Mouse (Mus musculus) kidney, adult 2 months (tissue): ENCODE results near the gene 2610318N02Rik. TPM values are rescaled to one million over a fixed set of nuclear protein-coding genes. Genes with fewer than 3 reads are reported as not detected.

Experiments used
- DNase-seq: peaks from one replicate; pipeline ENCODE4 v3.0.0; 2021
- H3K27ac ChIP-seq: fragments of 200-500 bp; 2 replicates; pipeline ENCODE4 v1.5.1; 2012; ENCODE audit warnings: low read depth, low read length, control low read depth, inconsistent platforms; ENCODE audit not compliant: insufficient read depth
- H3K27me3 ChIP-seq: fragments of 200-500 bp; replicated peaks from 2 replicates; pipeline ENCODE4 v1.6.1; 2012; ENCODE audit warnings: mild to moderate bottlenecking, moderate library complexity, low read length, inconsistent platforms; ENCODE audit not compliant: control insufficient read depth, insufficient read depth
- H3K36me3 ChIP-seq: fragments of 200-500 bp; 2 replicates; pipeline ENCODE4 v1.6.1; 2012; ENCODE audit warnings: mild to moderate bottlenecking, moderate library complexity, low read length, inconsistent platforms; ENCODE audit not compliant: control insufficient read depth, insufficient read depth
- H3K4me1 ChIP-seq: fragments of 200-500 bp; 2 replicates; pipeline ENCODE4 v1.6.1; 2011; ENCODE audit warnings: low read length; ENCODE audit not compliant: control insufficient read depth, insufficient read depth
- H3K4me3 ChIP-seq: fragments of 200-500 bp; 2 replicates; pipeline ENCODE4 v1.5.1; 2011; ENCODE audit warnings: mild to moderate bottlenecking, low read depth, low read length, control low read depth; ENCODE audit not compliant: insufficient read depth
- CTCF ChIP-seq: fragments of 200-500 bp; conservative IDR thresholded peaks from 2 replicates; pipeline ENCODE4 v1.5.1; 2011; ENCODE audit warnings: low read depth, mild to moderate bottlenecking, control low read depth, low read length, moderate library complexity, mixed read lengths; ENCODE audit not compliant: insufficient read depth, insufficient read length
- POLR2A ChIP-seq: fragments of 200-500 bp; IDR thresholded peaks from one replicate; pipeline ENCODE4 v1.6.1; 2011; ENCODE audit warnings: low read depth, low read length, control low read depth
- WGBS: fragments of 180-500 bp; shearing (Covaris S2); methylation state at CpG from one replicate; pipeline ENCODE4 v1.1.7; 2018; 5-methylcytosine and 5-hydroxymethylcytosine counted together
- polyA plus RNA-seq: library from polyadenylated mRNA; depleted of rRNA; stranded (reverse); fragments of >200 nt; gene quantifications from 2 replicates; pipeline ENCODE4 v1.2.3, GENCODE M21; 2012; rRNA removed

The 2610318N02Rik gene
- polyA plus RNA-seq, 1 experiment, result 0.75 TPM

DNA sequence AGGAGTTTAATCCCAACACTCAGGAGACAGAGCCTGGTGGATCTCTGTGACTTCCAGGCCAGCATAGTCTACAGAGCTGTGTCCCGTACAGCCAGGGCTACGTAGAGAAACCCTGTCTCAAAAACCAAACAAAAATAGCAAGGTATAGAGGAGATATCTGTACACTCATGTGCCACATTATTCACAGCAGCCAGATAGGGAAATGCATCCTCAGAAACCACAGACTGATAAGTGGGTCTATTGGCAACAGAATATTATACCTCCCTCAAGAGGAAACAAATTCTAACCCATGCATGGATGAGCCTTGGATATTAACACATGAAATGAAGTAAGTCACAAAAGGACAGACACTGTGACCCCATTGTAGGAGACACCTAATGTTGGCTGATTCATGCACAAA is 57.4 kb downstream of the 2610318N02Rik start:
- H3K4me3 ChIP-seq, result no peak overlapping the region
- H3K27ac ChIP-seq, result no peak overlapping the region
- no peaks in the 10 kb centered on the region for H3K36me3 ChIP-seq
- no peak for DNase-seq
- TF ChIP-seq POLR2A (no peak), CTCF (no peak)
- no peaks in the 10 kb centered on the region for H3K4me1 ChIP-seq
- no peaks in the 10 kb centered on the region for H3K27me3 ChIP-seq
- 95% methylated on average over 2 of the region's 2 CpGs for WGBS

Other genes with a start within 250 kb of the 2610318N02Rik start
- gene Ppm1f, start 228.7 kb downstream of the 2610318N02Rik start, polyA plus RNA-seq, result 14.7 and 15.2 TPM in 2 replicates
- 58.2 and 61.6 TPM in 2 replicates for gene Mapk1, start 141.8 kb downstream of the 2610318N02Rik start, polyA plus RNA-seq
- 1.6 and 2.3 TPM in 2 replicates for gene Ypel1, start 55.5 kb downstream of the 2610318N02Rik start, polyA plus RNA-seq
- gene Ppil2, start 13.9 kb downstream of the 2610318N02Rik start, polyA plus RNA-seq, result 88.5 and 89.6 TPM in 2 replicates
- gene Sdf2l1, start 7.2 kb upstream of the 2610318N02Rik start, polyA plus RNA-seq, result 22.8 and 25.2 TPM in 2 replicates
- gene Ydjc, start 19.5 kb upstream of the 2610318N02Rik start, polyA plus RNA-seq, result 7.5 and 8.5 TPM in 2 replicates
- gene Ccdc116, start 22.1 kb upstream of the 2610318N02Rik start, polyA plus RNA-seq, result 0.74 and 0.92 TPM in 2 replicates
- gene Ube2l3, start 77.5 kb upstream of the 2610318N02Rik start, polyA plus RNA-seq, result 64.6 and 73.6 TPM in 2 replicates
- 0.05 and 0.08 TPM in 2 replicates for gene Rimbp3, start 83.4 kb upstream of the 2610318N02Rik start, polyA plus RNA-seq
- gene Hic2, start 108.4 kb upstream of the 2610318N02Rik start, polyA plus RNA-seq, result 1.5 and 1.8 TPM in 2 replicates
- 7.7 and 8.0 TPM in 2 replicates for gene Tmem191c, start 150.9 kb upstream of the 2610318N02Rik start, polyA plus RNA-seq
- gene Serpind1, start 206.2 kb upstream of the 2610318N02Rik start, polyA plus RNA-seq, result 0.57 and 0.80 TPM in 2 replicates